Mouse (Mus musculus) embryonic facial prominence, embryonic 15.5 days (tissue): ENCODE measurements around the gene Rho. TPM values are rescaled to one million over a fixed set of nuclear protein-coding genes. Genes with fewer than 3 reads are reported as not detected.
A peak's percentile ranks its signal among the peaks of the same experiment; 100 is the strongest.

Source experiments
- ATAC-seq: fragments of 200-750 bp; cut with Nextera tagmentation; 2 replicates; pipeline ENCODE4 v1.8.0; 2017; ENCODE audit warnings: low read depth, moderate TSS enrichment; ENCODE audit not compliant: insufficient number of reproducible peaks, low FRiP score, low TSS enrichment
- H3K27ac ChIP-seq: fragments of 300-500 bp; sonication (generic); replicated peaks from 2 replicates; pipeline ENCODE4 v1.5.1; 2015; ENCODE audit warnings: mild to moderate bottlenecking, inconsistent platforms
- H3K27me3 ChIP-seq: fragments of 300-500 bp; sonication (generic); 2 replicates; pipeline ENCODE4 v1.6.1; 2015; ENCODE audit warnings: inconsistent platforms
- H3K36me3 ChIP-seq: fragments of 300-500 bp; sonication (generic); 2 replicates; pipeline ENCODE4 v1.6.1; 2015; ENCODE audit warnings: mild to moderate bottlenecking, inconsistent platforms
- H3K4me1 ChIP-seq: fragments of 300-500 bp; sonication (generic); 2 replicates; pipeline ENCODE4 v1.6.1; 2015; ENCODE audit warnings: inconsistent platforms
- H3K4me2 ChIP-seq: fragments of 300-500 bp; sonication (generic); replicated peaks from 2 replicates; pipeline ENCODE4 v1.6.1; 2015; ENCODE audit warnings: mild to moderate bottlenecking, inconsistent platforms
- H3K4me3 ChIP-seq: fragments of 300-500 bp; sonication (generic); replicated peaks from 2 replicates; pipeline ENCODE4 v1.5.1; 2015; ENCODE audit warnings: mild to moderate bottlenecking, inconsistent platforms
- H3K9ac ChIP-seq: fragments of 300-500 bp; sonication (generic); 2 replicates; pipeline ENCODE4 v1.6.1; 2015; ENCODE audit warnings: inconsistent platforms
- H3K9me3 ChIP-seq: fragments of 300-500 bp; sonication (generic); replicated peaks from 2 replicates; pipeline ENCODE4 v1.6.1; 2016; ENCODE audit warnings: inconsistent platforms
- WGBS: fragments of 180-500 bp; shearing (Covaris S2); methylation state at CpG from one replicate; pipeline ENCODE4 v1.1.7; 2015; 5-methylcytosine and 5-hydroxymethylcytosine counted together
- polyA plus RNA-seq: library from polyadenylated mRNA; unstranded; fragments of >200 nt; fragmentation: Nextera tagmentation; extraction: Ambion mirVana; gene quantifications from 2 replicates; pipeline ENCODE4 v1.2.1, GENCODE M21; 2015

Rho gene
- 0.12 and 0.53 TPM in 2 replicates for polyA plus RNA-seq

- Histone ChIP-seq H3K4me3 (no peak within 1 kb of the TSS), H3K9ac (no peak within 1 kb of the TSS), H3K9me3 (no peaks in the 10 kb centered on the region), H3K27me3 (no peaks in the 10 kb centered on the region), H3K27ac (no peak within 1 kb of the TSS), H3K4me1 (peaks cover 7% of the 10 kb centered on the region), H3K4me2 (no peak within 1 kb of the TSS), H3K36me3 (no peaks in the 10 kb centered on the region)
- no peak for ATAC-seq
- 83% methylated on average over 14 of the region's 14 CpGs for WGBS
Measured at GRCm38 (mm10) chr6:115931639-115932038, at the start of gene Rho. Gene Rho (plus strand): TSS chr6:115931748.

GRCm38 (mm10) chr6:115884018-115884417, 47.5 kb upstream of the Rho start:
- Histone ChIP-seq H3K4me1 (no peaks in the 10 kb centered on the region), H3K9ac (no peak overlapping the region), H3K27ac (no peak overlapping the region), H3K36me3 (peaks cover 28% of the 10 kb centered on the region), H3K4me2 (no peak overlapping the region), H3K27me3 (no peaks in the 10 kb centered on the region), H3K4me3 (no peak overlapping the region), H3K9me3 (no peaks in the 10 kb centered on the region)
- ATAC-seq = no peak

- Histone ChIP-seq H3K27me3 (no peaks in the 10 kb centered on the region), H3K4me2 (no peak overlapping the region), H3K4me1 (peaks cover 11% of the 10 kb centered on the region), H3K27ac (no peak overlapping the region), H3K36me3 (peaks cover 28% of the 10 kb centered on the region), H3K9me3 (no peaks in the 10 kb centered on the region), H3K4me3 (no peak overlapping the region), H3K9ac (no peak overlapping the region)
- WGBS = 49% methylated on average over 4 of the region's 4 CpGs
- ATAC-seq = peak; percentile 21; the same call in 1 of the 2 replicates
Measured at GRCm38 (mm10) chr6:115886894-115887293, 44.7 kb upstream of the Rho start.

- Histone ChIP-seq H3K9me3 (no peaks in the 10 kb centered on the region), H3K4me2 (no peak overlapping the region), H3K36me3 (peaks cover 28% of the 10 kb centered on the region), H3K27ac (no peak overlapping the region), H3K9ac (no peak overlapping the region), H3K27me3 (no peaks in the 10 kb centered on the region), H3K4me3 (no peak overlapping the region), H3K4me1 (peaks cover 12% of the 10 kb centered on the region)
- ATAC-seq = no peak
- WGBS = 93% methylated on average over 3 of the region's 3 CpGs
Measured at GRCm38 (mm10) chr6:115888296-115888695, 43.3 kb upstream of the Rho start.

GRCm38 (mm10) chr6:115890601-115891000, 40.9 kb upstream of the Rho start:
- peaks cover 12% of the 10 kb centered on the region for H3K4me1 ChIP-seq
- ATAC-seq = no peak
- WGBS = 75% methylated on average over 8 of the region's 8 CpGs
- H3K9ac ChIP-seq = no peak overlapping the region
- no peak overlapping the region for H3K4me3 ChIP-seq
- H3K27me3 ChIP-seq = no peaks in the 10 kb centered on the region
- no peak overlapping the region for H3K27ac ChIP-seq
- H3K4me2 ChIP-seq = no peak overlapping the region
- H3K9me3 ChIP-seq = no peaks in the 10 kb centered on the region
- H3K36me3 ChIP-seq = peaks cover 34% of the 10 kb centered on the region

- Histone ChIP-seq H3K4me1 (peaks cover 12% of the 10 kb centered on the region), H3K4me2 (no peak overlapping the region), H3K9me3 (no peaks in the 10 kb centered on the region), H3K27ac (0 out of 2 replicates have a peak overlapping the region, but pooled peaks have one; percentile 34), H3K4me3 (no peak overlapping the region), H3K36me3 (peaks cover 35% of the 10 kb centered on the region), H3K9ac (no peak overlapping the region), H3K27me3 (no peaks in the 10 kb centered on the region)
- WGBS = 51% methylated on average over 6 of the region's 6 CpGs
- peak; percentile 47; the same call in 1 of the 2 replicates for ATAC-seq
Measured at GRCm38 (mm10) chr6:115891061-115891460, 40.5 kb upstream of the Rho start.

GRCm38 (mm10) chr6:115891497-115892061, 40.0 kb upstream of the Rho start:
- Histone ChIP-seq H3K4me2 (no peak overlapping the region), H3K27me3 (no peaks in the 10 kb centered on the region), H3K4me3 (no peak overlapping the region), H3K27ac (0 out of 2 replicates have a peak overlapping the region, but pooled peaks have one; percentile 34), H3K9me3 (no peaks in the 10 kb centered on the region), H3K9ac (no peak overlapping the region), H3K36me3 (peaks cover 36% of the 10 kb centered on the region), H3K4me1 (peaks cover 14% of the 10 kb centered on the region)
- 0 out of 2 replicates have a peak, but pooled peaks have one; percentile 51 for ATAC-seq
- WGBS = 68% methylated on average over 8 of the region's 8 CpGs

- H3K36me3 ChIP-seq = peaks cover 29% of the 10 kb centered on the region
- WGBS = 81% methylated on average over 3 of the region's 3 CpGs
Measured at GRCm38 (mm10) chr6:115892363-115892762, 39.2 kb upstream of the Rho start.

GRCm38 (mm10) chr6:115896346-115896745, 35.2 kb upstream of the Rho start:
- no peak for ATAC-seq
- 82% methylated on average over 1 of the region's 1 CpGs for WGBS

More at GRCm38 (mm10) chr6:115892363-115892762, 39.2 kb upstream of the Rho start:
- no peaks in the 10 kb centered on the region for H3K27me3 ChIP-seq
- no peak overlapping the region for H3K4me2 ChIP-seq
- ATAC-seq = no peak
- H3K9me3 ChIP-seq = no peaks in the 10 kb centered on the region
- no peak overlapping the region for H3K27ac ChIP-seq
- peaks cover 22% of the 10 kb centered on the region for H3K4me1 ChIP-seq
- no peak overlapping the region for H3K4me3 ChIP-seq
- H3K9ac ChIP-seq = no peak overlapping the region

GRCm38 (mm10) chr6:115897117-115897516, 34.4 kb upstream of the Rho start:
- no peaks in the 10 kb centered on the region for H3K27me3 ChIP-seq
- H3K9ac ChIP-seq = no peak overlapping the region
- no peak overlapping the region for H3K4me2 ChIP-seq
- no peak overlapping the region for H3K4me3 ChIP-seq
- peak overlapping the region; percentile 58 for H3K27ac ChIP-seq
- no peaks in the 10 kb centered on the region for H3K9me3 ChIP-seq
- WGBS = 48% methylated on average over 4 of the region's 4 CpGs
- peaks cover 27% of the 10 kb centered on the region for H3K4me1 ChIP-seq
- 0 out of 2 replicates have a peak, but pooled peaks cover 11% of the 10 kb centered on the region for H3K36me3 ChIP-seq
- no peak for ATAC-seq

More at GRCm38 (mm10) chr6:115896346-115896745, 35.2 kb upstream of the Rho start:
- no peak overlapping the region for H3K4me3 ChIP-seq
- H3K27me3 ChIP-seq = no peaks in the 10 kb centered on the region
- no peak overlapping the region for H3K9ac ChIP-seq
- no peaks in the 10 kb centered on the region for H3K9me3 ChIP-seq
- H3K27ac ChIP-seq = peak overlapping the region; percentile 58; the same call in 1 of the 2 replicates
- H3K4me2 ChIP-seq = no peak overlapping the region
- peaks cover 26% of the 10 kb centered on the region for H3K4me1 ChIP-seq
- 0 out of 2 replicates have a peak, but pooled peaks cover 11% of the 10 kb centered on the region for H3K36me3 ChIP-seq

- no peak for ATAC-seq
- Histone ChIP-seq H3K9ac (no peak overlapping the region), H3K9me3 (no peaks in the 10 kb centered on the region), H3K36me3 (0 out of 2 replicates have a peak, but pooled peaks cover 11% of the 10 kb centered on the region), H3K4me2 (no peak overlapping the region), H3K27me3 (no peaks in the 10 kb centered on the region), H3K4me3 (no peak overlapping the region), H3K4me1 (peaks cover 27% of the 10 kb centered on the region), H3K27ac (0 out of 2 replicates have a peak overlapping the region, but pooled peaks have one; percentile 58)
- WGBS = 57% methylated on average over 7 of the region's 7 CpGs
Measured at GRCm38 (mm10) chr6:115897926-115898520, 33.5 kb upstream of the Rho start.
